ENCODE assay signal across 8 mouse cellular contexts in genomic region chr8:122617947-122618546, GRCm38 (mm10). TPM values are rescaled to one million over a fixed set of nuclear protein-coding genes. Genes with fewer than 3 reads are reported as not detected.
DNase-seq lines count a peak whose midpoint lies in the region; ATAC-seq and TF ChIP-seq lines count a peak whose summit lies in the region.

No protein-coding gene starts in this region.

- no peaks in the 10 kb centered on the region for H3K9me3 ChIP-seq in forebrain, embryonic 15.5 days
- no peaks in the 10 kb centered on the region for H3K9me3 ChIP-seq in hindbrain, embryonic 14.5 days (ENCODE audit: control insufficient read depth, low read length)

- no peak overlapping the region for H3K4me2 ChIP-seq in forebrain, embryonic 15.5 days (replicated peaks)
- H3K4me2 ChIP-seq in hindbrain, embryonic 14.5 days (replicated peaks): no peak overlapping the region

- ATAC-seq in forebrain, embryonic 15.5 days (replicated peaks): peak; percentile 23; the same call in 1 of the 2 replicates
- no peak for ATAC-seq in hindbrain, embryonic 14.5 days (ENCODE audit: low FRiP score)
- ATAC-seq in megakaryocyte progenitor cell, adult 5-6 weeks (replicated peaks; ENCODE audit: poor library complexity): peak; percentile 68

- peaks cover 4% of the 10 kb centered on the region for H3K4me1 ChIP-seq in forebrain, embryonic 15.5 days
- no peaks in the 10 kb centered on the region; the same call in 1 of the 2 replicates for H3K4me1 ChIP-seq in hindbrain, embryonic 14.5 days (replicated peaks; ENCODE audit: control insufficient read depth, insufficient read depth, low read length)

- WGBS in forebrain, embryonic 15.5 days: 38% methylated on average over 5 of the region's 7 CpGs
- WGBS in hindbrain, embryonic 14.5 days: 26% methylated on average over 5 of the region's 7 CpGs

- H3K27ac ChIP-seq in forebrain, embryonic 15.5 days (replicated peaks): no peak overlapping the region
- no peak overlapping the region for H3K27ac ChIP-seq in hindbrain, embryonic 14.5 days
- H3K27ac ChIP-seq in left cerebral cortex, adult 2 months: no peak overlapping the region

- no peaks in the 10 kb centered on the region for H3K27me3 ChIP-seq in forebrain, embryonic 15.5 days
- H3K27me3 ChIP-seq in hindbrain, embryonic 14.5 days (ENCODE audit: control insufficient read depth, insufficient read depth, low read length): no peaks in the 10 kb centered on the region

- no peaks in the 10 kb centered on the region for H3K36me3 ChIP-seq in forebrain, embryonic 15.5 days
- H3K36me3 ChIP-seq in hindbrain, embryonic 14.5 days (replicated peaks; ENCODE audit: control insufficient read depth, insufficient read depth): peaks cover 13% of the 10 kb centered on the region

- intact Hi-C loops in left cerebral cortex, adult 2 months (cut with DNase I): loop anchor here (1.0 kb wide), 1 partner anchor 212 kb away; no protein-coding TSS in a partner anchor

- H3K9ac ChIP-seq in forebrain, embryonic 15.5 days (replicated peaks): no peak overlapping the region
- no peak overlapping the region for H3K9ac ChIP-seq in hindbrain, embryonic 14.5 days

- H3K4me3 ChIP-seq in forebrain, embryonic 15.5 days: no peak overlapping the region
- no peak overlapping the region for H3K4me3 ChIP-seq in hindbrain, embryonic 14.5 days (replicated peaks; ENCODE audit: low read length)
- H3K4me3 ChIP-seq in left cerebral cortex, adult 2 months: no peak overlapping the region

- peak; percentile 61 for TF ChIP-seq CTCF in left cerebral cortex, adult 2 months (IDR thresholded peaks at IDR 0.05)

- peak; percentile 59 for DNase-seq in Muller cell, postnatal 12 days (ENCODE audit: inconsistent ontology term)
- DNase-seq in cerebellum, adult 11-12 months: peak; percentile 72
- DNase-seq in hindbrain, embryonic 14.5 days (ENCODE audit: low spot score): peak; percentile 89
- peak; percentile 67 to 76 for DNase-seq in left cerebral cortex, adult 2 months (ENCODE audit: extremely low spot score in 1 of 2, low spot score in 2 of 2)
- peak; percentile 76 for DNase-seq in right cerebral cortex, postnatal 14 days
- DNase-seq in urinary bladder, postnatal 36 days (ENCODE audit: low spot score in 2 of 2): peak; percentile 72 to 80

RNA-seq across cellular contexts. Expression of gene Pabpn1l, which starts 4.5 kb away (rescaled TPM):
- polyA plus RNA-seq in forebrain, embryonic 15.5 days (2015; fragmentation: Nextera tagmentation; extraction: Ambion mirVana): not detected in 2 replicates
- polyA plus RNA-seq in hindbrain, embryonic 14.5 days (2014; fragmentation: Nextera tagmentation; extraction: Ambion mirVana): not detected in 2 replicates
- not detected for total RNA-seq in left cerebral cortex, adult 2 months (2021)
- 0.12 TPM in 1 of 2 replicates, not detected in the other for total RNA-seq in megakaryocyte progenitor cell, adult 5-6 weeks (2015)
- not detected in 2 replicates for total RNA-seq in megakaryocyte progenitor cell, adult 5-6 weeks (2017)

RNA-seq across cellular contexts. Expression of gene Trappc2l, which starts 6.6 kb away (rescaled TPM):
- polyA plus RNA-seq in forebrain, embryonic 15.5 days (2015; fragmentation: Nextera tagmentation; extraction: Ambion mirVana): 80.4 and 87.9 TPM in 2 replicates
- 118 and 130 TPM in 2 replicates for polyA plus RNA-seq in hindbrain, embryonic 14.5 days (2014; fragmentation: Nextera tagmentation; extraction: Ambion mirVana)
- total RNA-seq in left cerebral cortex, adult 2 months (2021): 10 to 100 TPM; 69.8 to 80.3 TPM
- total RNA-seq in megakaryocyte progenitor cell, adult 5-6 weeks (2015): 41.5 and 52.4 TPM in 2 replicates
- total RNA-seq in megakaryocyte progenitor cell, adult 5-6 weeks (2017): 18.0 and 27.9 TPM in 2 replicates

RNA-seq across cellular contexts. Expression of gene Galns, which starts 6.8 kb away (rescaled TPM):
- polyA plus RNA-seq in forebrain, embryonic 15.5 days (2015; fragmentation: Nextera tagmentation; extraction: Ambion mirVana): 4.4 and 4.5 TPM in 2 replicates
- 5.8 and 6.0 TPM in 2 replicates for polyA plus RNA-seq in hindbrain, embryonic 14.5 days (2014; fragmentation: Nextera tagmentation; extraction: Ambion mirVana)
- 1 to 10 TPM; 8.1 to 8.3 TPM for total RNA-seq in left cerebral cortex, adult 2 months (2021)
- total RNA-seq in megakaryocyte progenitor cell, adult 5-6 weeks (2015): 30.3 and 31.8 TPM in 2 replicates
- 32.2 and 33.1 TPM in 2 replicates for total RNA-seq in megakaryocyte progenitor cell, adult 5-6 weeks (2017)

RNA-seq across cellular contexts. Expression of gene Aprt, which starts 41.3 kb away (rescaled TPM):
- polyA plus RNA-seq in forebrain, embryonic 15.5 days (2015; fragmentation: Nextera tagmentation; extraction: Ambion mirVana): 187 TPM in 2 replicates
- polyA plus RNA-seq in hindbrain, embryonic 14.5 days (2014; fragmentation: Nextera tagmentation; extraction: Ambion mirVana): 183 and 187 TPM in 2 replicates
- total RNA-seq in left cerebral cortex, adult 2 months (2021): 10 to 100 TPM; 52.8 to 56.0 TPM
- 258 and 268 TPM in 2 replicates for total RNA-seq in megakaryocyte progenitor cell, adult 5-6 weeks (2015)
- 117 and 152 TPM in 2 replicates for total RNA-seq in megakaryocyte progenitor cell, adult 5-6 weeks (2017)

RNA-seq across cellular contexts. Expression of gene Cdt1, which starts 50.2 kb away (rescaled TPM):
- 14.6 and 16.3 TPM in 2 replicates for polyA plus RNA-seq in forebrain, embryonic 15.5 days (2015; fragmentation: Nextera tagmentation; extraction: Ambion mirVana)
- polyA plus RNA-seq in hindbrain, embryonic 14.5 days (2014; fragmentation: Nextera tagmentation; extraction: Ambion mirVana): 6.2 and 8.1 TPM in 2 replicates
- total RNA-seq in left cerebral cortex, adult 2 months (2021): 1 to 10 TPM; 2.5 to 5.0 TPM
- 52.4 and 62.0 TPM in 2 replicates for total RNA-seq in megakaryocyte progenitor cell, adult 5-6 weeks (2015)
- 40.8 and 49.6 TPM in 2 replicates for total RNA-seq in megakaryocyte progenitor cell, adult 5-6 weeks (2017)
